Mouse (Mus musculus): ENCODE results near the gene Afg1l. TPM values are rescaled to one million over a fixed set of nuclear protein-coding genes. Genes with fewer than 3 reads are reported as not detected.

The Afg1l gene
- 6.2 and 6.5 TPM in 2 replicates for polyA plus RNA-seq (2015; fragmentation: Nextera tagmentation; extraction: Ambion mirVana)

GRCm38 (mm10) chr10:42478341-42478720, at the start of gene Afg1l:
Gene Afg1l, minus strand, starts transcription at chr10:42478565.
- under 1% methylated on average over 29 of the region's 29 CpGs for WGBS
- H3K4me2 ChIP-seq (replicated peaks): peak within 1 kb of the TSS; percentile 72

DNA sequence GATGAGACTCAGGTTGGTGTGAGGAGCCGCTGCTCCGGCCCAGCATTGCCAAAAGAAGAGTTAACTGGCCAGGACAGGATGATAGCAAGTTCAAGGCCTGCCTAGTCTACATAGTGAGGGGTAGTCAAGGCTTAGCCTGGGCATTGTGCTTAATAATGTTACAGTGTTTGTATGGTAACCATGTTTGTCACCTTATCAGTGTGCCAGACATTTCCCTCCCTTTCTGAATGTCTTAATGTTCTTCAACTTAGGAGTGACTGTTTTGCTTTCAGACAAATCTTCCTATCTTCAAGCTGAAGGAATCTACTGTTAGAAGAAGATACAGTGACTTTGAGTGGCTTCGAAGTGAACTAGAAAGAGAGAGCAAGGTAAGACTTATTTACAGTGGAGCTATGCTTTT, 47.3 kb upstream of the Afg1l start:
- H3K9ac ChIP-seq (replicated peaks): no peak overlapping the region
- 96% methylated on average over 3 of the region's 3 CpGs for WGBS
- H3K4me3 ChIP-seq: no peak overlapping the region
- H3K9me3 ChIP-seq: no peaks in the 10 kb centered on the region
- H3K4me2 ChIP-seq (replicated peaks): no peak overlapping the region
- H3K27ac ChIP-seq (replicated peaks): no peak overlapping the region
- ATAC-seq (replicated peaks): no peak
- H3K36me3 ChIP-seq: peaks cover 23% of the 10 kb centered on the region; the same call in 1 of the 2 replicates
- H3K4me1 ChIP-seq: peaks cover 12% of the 10 kb centered on the region
- no peaks in the 10 kb centered on the region for H3K27me3 ChIP-seq

More at GRCm38 (mm10) chr10:42478341-42478720, at the start of gene Afg1l:
- Histone ChIP-seq H3K27me3 (no peaks in the 10 kb centered on the region), H3K9ac (replicated peaks) (peak within 1 kb of the TSS; percentile 84), H3K9me3 (no peaks in the 10 kb centered on the region), H3K27ac (replicated peaks) (peak within 1 kb of the TSS; percentile 91), H3K36me3 (no peaks in the 10 kb centered on the region), H3K4me3 (peak within 1 kb of the TSS; percentile 82), H3K4me1 (peaks cover 11% of the 10 kb centered on the region)
- peak; percentile 95 for ATAC-seq (replicated peaks)

- Histone ChIP-seq H3K27ac (replicated peaks) (no peak overlapping the region), H3K9ac (replicated peaks) (no peak overlapping the region), H3K4me2 (replicated peaks) (no peak overlapping the region), H3K36me3 (peaks cover 11% of the 10 kb centered on the region; the same call in 1 of the 2 replicates), H3K4me1 (peaks cover 12% of the 10 kb centered on the region), H3K27me3 (no peaks in the 10 kb centered on the region), H3K4me3 (no peak overlapping the region), H3K9me3 (no peaks in the 10 kb centered on the region)
- ATAC-seq (replicated peaks): no peak
- 32% methylated on average over 11 of the region's 11 CpGs for WGBS
These were observed 45.3 kb upstream of the Afg1l start for GRCm38 (mm10) chr10:42523556-42524162.

DNA sequence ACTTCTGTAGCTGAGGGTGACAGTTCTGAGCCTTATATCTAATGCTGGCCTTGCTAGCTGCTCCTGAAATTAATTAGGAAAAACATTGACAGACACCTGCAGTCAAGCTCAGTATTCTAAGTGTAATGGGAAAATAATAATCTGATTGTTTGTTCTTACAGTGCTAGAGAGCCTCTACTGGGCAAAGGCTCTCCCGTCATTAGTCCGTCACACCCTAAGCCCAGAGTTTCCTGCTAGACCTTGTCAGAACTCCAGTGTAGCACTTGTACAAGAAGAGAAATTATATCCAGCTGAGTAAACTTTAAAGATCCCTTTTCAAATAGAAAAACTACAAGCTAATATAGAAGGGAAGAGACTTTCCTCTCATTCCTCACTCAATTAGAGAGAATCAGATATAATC, 44.5 kb upstream of the Afg1l start:
- WGBS: 8% methylated on average over 2 of the region's 2 CpGs
- no peaks in the 10 kb centered on the region for H3K9me3 ChIP-seq

DNA sequence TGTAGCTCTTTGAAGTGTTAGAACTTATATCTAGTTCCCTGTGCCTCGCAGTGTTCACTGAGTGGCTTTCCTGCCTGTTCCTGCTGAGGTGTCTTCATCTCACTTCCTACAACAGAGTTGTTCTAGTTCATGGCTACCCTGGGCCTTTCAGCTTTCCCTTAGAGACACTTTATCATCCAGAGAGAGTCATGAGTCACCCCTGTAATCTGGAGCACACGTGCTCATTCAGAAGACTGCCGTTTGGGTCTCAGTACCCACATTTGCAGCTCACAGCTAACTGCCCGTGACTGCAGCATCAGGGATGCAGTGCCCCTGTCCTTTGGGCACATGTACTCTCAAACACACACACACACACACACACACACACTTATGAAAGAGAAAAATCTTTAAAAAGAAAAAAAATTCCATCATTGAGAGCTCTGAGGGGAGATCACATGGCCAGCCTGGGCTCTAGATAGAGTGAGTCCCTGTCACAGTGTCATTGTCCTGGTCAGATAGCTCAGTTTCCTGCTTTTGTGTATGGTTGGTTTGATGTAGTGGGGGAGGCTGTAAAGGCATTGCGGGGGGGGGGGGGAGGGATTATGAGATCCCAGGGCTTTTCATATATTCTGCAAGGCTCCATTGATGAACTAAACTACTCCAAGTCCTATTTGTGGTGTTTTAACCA, 43.1 kb upstream of the Afg1l start:
- WGBS: 64% methylated on average over 5 of the region's 5 CpGs
- ATAC-seq (replicated peaks): no peak
- no peak overlapping the region for H3K9ac ChIP-seq (replicated peaks)
- no peaks in the 10 kb centered on the region for H3K27me3 ChIP-seq
- no peaks in the 10 kb centered on the region for H3K9me3 ChIP-seq
- H3K27ac ChIP-seq (replicated peaks): no peak overlapping the region
- H3K4me2 ChIP-seq (replicated peaks): no peak overlapping the region
- H3K36me3 ChIP-seq: peaks cover 7% of the 10 kb centered on the region; the same call in 1 of the 2 replicates
- no peak overlapping the region for H3K4me3 ChIP-seq
- peaks cover 12% of the 10 kb centered on the region for H3K4me1 ChIP-seq

More for the DNA sequence above, 44.5 kb upstream of the Afg1l start:
- Histone ChIP-seq H3K4me1 (peaks cover 12% of the 10 kb centered on the region), H3K27ac (replicated peaks) (no peak overlapping the region), H3K9ac (replicated peaks) (no peak overlapping the region), H3K4me3 (no peak overlapping the region), H3K36me3 (peaks cover 9% of the 10 kb centered on the region; the same call in 1 of the 2 replicates), H3K27me3 (no peaks in the 10 kb centered on the region), H3K4me2 (replicated peaks) (no peak overlapping the region)
- ATAC-seq (replicated peaks): no peak

GRCm38 (mm10) chr10:42518363-42518762, 40.0 kb upstream of the Afg1l start:
- no peaks in the 10 kb centered on the region for H3K9me3 ChIP-seq
- H3K4me1 ChIP-seq: peaks cover 9% of the 10 kb centered on the region
- H3K4me2 ChIP-seq (replicated peaks): no peak overlapping the region
- no peaks in the 10 kb centered on the region for H3K27me3 ChIP-seq
- no peak overlapping the region for H3K4me3 ChIP-seq
- H3K27ac ChIP-seq (replicated peaks): no peak overlapping the region
- no peak overlapping the region for H3K9ac ChIP-seq (replicated peaks)
- H3K36me3 ChIP-seq: no peaks in the 10 kb centered on the region
- no peak for ATAC-seq (replicated peaks)
- WGBS: 90% methylated on average over 8 of the region's 8 CpGs

GRCm38 (mm10) chr10:42514125-42514524, 35.8 kb upstream of the Afg1l start:
- Histone ChIP-seq H3K36me3 (no peaks in the 10 kb centered on the region), H3K4me2 (replicated peaks) (no peak overlapping the region), H3K9ac (replicated peaks) (no peak overlapping the region), H3K27me3 (no peaks in the 10 kb centered on the region), H3K4me1 (no peaks in the 10 kb centered on the region), H3K27ac (replicated peaks) (no peak overlapping the region), H3K4me3 (no peak overlapping the region), H3K9me3 (no peaks in the 10 kb centered on the region)
- ATAC-seq (replicated peaks): no peak

DNA sequence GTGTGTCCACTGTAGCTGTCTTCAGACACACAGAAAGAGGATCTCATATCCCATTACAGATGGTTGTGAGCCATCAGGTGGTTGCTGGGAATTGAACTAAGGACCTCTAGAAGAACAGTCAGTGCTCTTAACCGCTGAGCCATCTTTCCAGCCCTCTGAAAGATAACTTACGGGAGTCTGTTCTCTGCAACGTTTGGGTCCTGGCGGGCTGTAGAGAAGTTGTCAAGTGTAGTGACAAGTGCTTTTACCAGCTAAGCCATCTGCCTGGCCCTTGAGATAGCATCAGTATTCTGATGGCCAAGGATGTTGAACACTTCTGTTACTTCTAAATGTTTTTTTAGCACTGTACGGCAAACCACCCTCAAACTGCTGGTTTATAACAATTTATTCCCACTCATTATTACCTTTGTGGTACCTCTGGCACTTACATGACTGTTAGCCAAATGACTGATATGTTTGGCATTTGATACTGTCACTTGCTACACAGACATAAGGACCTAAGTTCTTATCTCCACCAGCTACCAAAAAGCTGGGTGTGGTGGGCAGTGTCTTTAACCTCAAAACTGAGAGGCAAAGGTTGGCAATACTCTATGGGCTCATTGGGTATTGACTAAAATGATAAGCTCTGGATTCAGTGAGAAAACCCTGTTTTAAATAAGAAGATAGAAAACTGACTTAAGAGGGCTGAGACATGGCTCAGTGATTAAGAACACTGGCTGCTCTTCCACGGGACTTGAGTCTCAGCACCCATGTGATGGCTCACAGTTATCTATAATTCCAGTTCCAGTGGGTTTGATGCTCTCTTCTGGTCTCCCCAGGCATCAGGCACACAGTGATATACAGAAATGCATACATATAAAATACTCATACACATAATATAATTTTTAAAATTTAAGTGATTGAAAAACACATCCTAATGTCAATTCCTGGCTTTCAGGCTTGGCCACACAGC, 33.1 kb upstream of the Afg1l start:
- Histone ChIP-seq H3K36me3 (peaks cover 10% of the 10 kb centered on the region; the same call in 1 of the 2 replicates), H3K9ac (replicated peaks) (no peak overlapping the region), H3K4me3 (no peak overlapping the region), H3K9me3 (no peaks in the 10 kb centered on the region), H3K27me3 (no peaks in the 10 kb centered on the region), H3K27ac (replicated peaks) (no peak overlapping the region), H3K4me2 (replicated peaks) (no peak overlapping the region), H3K4me1 (no peaks in the 10 kb centered on the region)
- 87% methylated on average over 6 of the region's 6 CpGs for WGBS
- ATAC-seq (replicated peaks): no peak

DNA sequence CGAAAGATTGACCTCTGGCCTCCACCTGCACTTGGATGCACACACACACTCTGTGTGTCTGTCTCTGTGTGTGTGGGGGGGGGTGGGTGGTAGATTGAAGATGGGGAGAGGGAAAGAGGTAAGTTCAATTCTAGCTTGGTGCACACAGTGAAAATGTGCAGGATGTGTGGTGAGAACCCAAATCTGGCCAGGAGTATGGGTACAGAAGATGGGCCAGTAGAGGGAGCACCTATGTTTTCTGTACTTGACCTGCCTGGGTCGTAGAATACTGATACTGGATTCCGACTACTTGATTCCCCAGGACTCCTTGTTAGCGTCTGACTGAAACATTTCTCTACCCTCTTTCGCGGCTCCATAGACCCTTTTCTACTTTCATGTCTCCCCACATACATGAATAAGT, 31.8 kb upstream of the Afg1l start:
- Histone ChIP-seq H3K27me3 (no peaks in the 10 kb centered on the region), H3K36me3 (peaks cover 10% of the 10 kb centered on the region; the same call in 1 of the 2 replicates), H3K27ac (replicated peaks) (no peak overlapping the region), H3K4me3 (no peak overlapping the region), H3K4me2 (replicated peaks) (no peak overlapping the region), H3K9me3 (no peaks in the 10 kb centered on the region), H3K9ac (replicated peaks) (no peak overlapping the region), H3K4me1 (peaks cover 6% of the 10 kb centered on the region; the same call in 1 of the 2 replicates)
- no peak for ATAC-seq (replicated peaks)
- 91% methylated on average over 6 of the region's 6 CpGs for WGBS

DNA sequence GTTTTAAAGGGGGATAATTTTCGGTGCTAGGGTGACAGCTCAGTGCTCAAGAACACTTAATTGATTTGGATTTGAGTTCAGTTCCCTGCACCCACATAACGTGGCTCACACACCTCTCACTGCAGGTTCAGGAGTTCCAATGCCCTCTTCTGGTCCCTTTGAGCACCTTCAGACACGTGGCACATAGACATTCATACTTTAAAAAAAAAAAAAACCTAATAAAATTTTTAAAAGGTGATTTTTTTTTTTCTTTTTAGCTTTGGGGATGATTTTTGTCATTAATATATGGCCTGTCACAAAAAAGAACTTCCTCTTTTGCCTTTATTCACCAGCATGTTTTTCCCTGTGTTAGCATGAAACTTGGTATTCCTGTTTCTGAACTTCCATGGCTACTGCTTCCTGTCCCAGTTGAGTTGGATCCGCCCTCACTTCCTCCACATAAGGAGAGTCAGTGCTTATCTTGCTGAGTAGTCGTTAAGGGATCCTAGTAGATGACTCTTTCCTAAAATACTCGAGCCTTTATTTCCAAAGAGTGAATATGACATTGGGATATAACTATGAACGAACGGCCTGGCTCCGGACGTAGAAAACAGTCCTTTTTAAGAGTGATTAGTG, 25.8 kb upstream of the Afg1l start:
- H3K4me2 ChIP-seq (replicated peaks): no peak overlapping the region
- H3K9me3 ChIP-seq: no peaks in the 10 kb centered on the region
- peaks cover 10% of the 10 kb centered on the region; the same call in 1 of the 2 replicates for H3K36me3 ChIP-seq
- H3K4me1 ChIP-seq: peaks cover 25% of the 10 kb centered on the region
- ATAC-seq (replicated peaks): no peak
- WGBS: 90% methylated on average over 10 of the region's 10 CpGs
- H3K27me3 ChIP-seq: no peaks in the 10 kb centered on the region
- no peak overlapping the region for H3K27ac ChIP-seq (replicated peaks)
- no peak overlapping the region for H3K9ac ChIP-seq (replicated peaks)
- no peak overlapping the region for H3K4me3 ChIP-seq

DNA sequence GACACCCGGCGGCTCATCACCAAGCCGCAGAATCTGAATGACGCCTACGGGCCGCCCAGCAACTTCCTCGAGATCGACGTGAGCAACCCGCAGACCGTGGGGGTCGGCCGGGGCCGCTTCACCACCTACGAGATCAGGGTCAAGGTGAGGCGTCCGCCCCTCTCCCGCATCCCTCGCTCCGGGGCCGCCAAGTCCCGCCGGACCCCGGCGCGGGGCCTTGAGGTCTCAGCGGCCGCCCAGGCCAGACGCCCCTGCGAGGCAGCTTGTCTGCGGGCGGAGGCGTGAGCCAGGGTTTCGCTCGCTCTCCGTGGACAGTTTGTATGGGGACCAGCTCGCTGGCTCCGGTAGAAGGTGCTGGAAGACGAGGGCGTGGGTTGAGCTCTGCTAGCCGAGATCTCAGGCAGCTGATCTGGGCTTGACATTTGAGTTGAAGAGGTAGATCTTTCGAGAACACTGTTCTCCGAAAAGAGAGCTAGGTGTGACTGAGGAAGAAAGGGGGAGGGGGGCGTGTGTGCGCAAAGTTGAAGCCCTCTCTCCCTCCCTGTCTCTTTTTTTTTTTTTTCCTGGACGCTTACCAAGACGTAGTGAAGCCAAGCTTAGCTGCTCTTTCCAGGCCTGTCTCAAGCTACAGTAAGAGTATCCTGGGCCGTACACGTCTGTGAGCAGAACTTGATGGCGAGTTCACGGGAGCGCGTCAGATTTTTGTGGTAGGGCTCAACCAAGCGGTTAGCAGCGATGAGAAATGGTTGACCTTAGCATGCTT, 24.2 kb upstream of the Afg1l start:
- ATAC-seq (replicated peaks): no peak; the same call in none of the 2 replicates
- Histone ChIP-seq H3K9me3 (no peaks in the 10 kb centered on the region), H3K4me1 (peaks cover 25% of the 10 kb centered on the region), H3K9ac (replicated peaks) (peak overlapping the region; percentile 74), H3K4me3 (peak overlapping the region; percentile 56), H3K27me3 (no peaks in the 10 kb centered on the region), H3K36me3 (0 out of 2 replicates have a peak, but pooled peaks cover 4% of the 10 kb centered on the region), H3K27ac (replicated peaks) (peak overlapping the region; percentile 97), H3K4me2 (replicated peaks) (peak overlapping the region; percentile 78)
- WGBS: under 1% methylated on average over 54 of the region's 55 CpGs
